Mouse (Mus musculus): Measurements from ENCODE around the gene Capzb. TPM values are rescaled to one million over a fixed set of nuclear protein-coding genes. Genes with fewer than 3 reads are reported as not detected.

Capzb gene
- polyA plus RNA-seq, 1 experiment from 2014 or later = 415 TPM

DNA sequence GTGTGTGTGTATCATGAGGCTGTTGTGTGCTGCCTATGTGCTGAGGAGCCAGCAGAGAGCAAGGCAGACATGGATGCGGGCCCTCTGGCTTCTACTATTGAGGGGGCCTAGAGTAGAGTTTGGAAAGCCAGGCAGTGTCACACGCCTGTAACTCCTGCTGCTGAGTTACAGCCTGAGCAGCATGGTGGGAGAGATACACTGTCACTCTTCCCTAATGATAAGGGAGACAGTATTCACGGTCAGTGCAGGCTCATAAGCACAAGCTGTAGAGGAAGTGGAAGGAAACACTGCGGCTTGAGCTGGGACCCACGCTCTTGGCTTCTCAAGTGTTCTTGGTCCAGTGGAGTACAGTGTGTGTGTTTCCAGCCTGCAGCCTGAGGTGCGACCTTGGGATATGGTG, 3.8 kb downstream of the Capzb start:
- Histone ChIP-seq H3K27me3 (ENCODE audit: insufficient read depth, low read length) (no peaks in the 10 kb centered on the region), H3K9ac (replicated peaks; ENCODE audit: low read length) (no peak overlapping the region), H3K4me1 (ENCODE audit: insufficient read depth, low read length) (peaks cover 55% of the 10 kb centered on the region), H3K36me3 (ENCODE audit: insufficient read depth, low read length) (no peaks in the 10 kb centered on the region), H3K4me3 (ENCODE audit: low read length) (no peak overlapping the region), H3K4me2 (replicated peaks; ENCODE audit: low read depth, low read length) (no peak overlapping the region), H3K9me3 (ENCODE audit: low read length) (no peaks in the 10 kb centered on the region), H3K27ac (ENCODE audit: low read length) (no peak overlapping the region)
- WGBS = 86% methylated on average over 6 of the region's 6 CpGs
- no peak for ATAC-seq (ENCODE audit: low FRiP score, low TSS enrichment)

DNA sequence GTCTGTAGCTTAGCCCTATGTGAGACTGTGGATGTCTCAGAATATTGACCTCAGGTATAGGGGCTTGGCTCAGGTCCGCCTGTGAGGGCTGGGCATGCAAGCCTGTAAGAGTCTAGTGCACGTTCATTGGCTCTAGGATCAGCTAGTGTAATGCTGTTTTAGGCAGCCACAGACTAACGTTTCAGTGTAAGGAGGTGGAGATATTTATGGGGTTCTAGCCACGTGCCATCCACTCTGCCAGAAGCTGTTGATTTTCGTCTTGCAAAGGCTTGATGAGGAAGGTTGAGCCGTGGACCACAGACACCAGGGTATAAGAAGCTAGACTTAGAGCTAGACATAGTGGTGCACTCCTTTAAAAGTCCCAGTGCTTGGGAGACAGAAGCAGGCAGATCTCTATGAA, 4.2 kb downstream of the Capzb start:
- no peak overlapping the region for H3K4me3 ChIP-seq (ENCODE audit: low read length)
- H3K9ac ChIP-seq (replicated peaks; ENCODE audit: low read length) = no peak overlapping the region
- no peak overlapping the region for H3K27ac ChIP-seq (ENCODE audit: low read length)
- no peak for ATAC-seq (ENCODE audit: low FRiP score, low TSS enrichment)
- H3K27me3 ChIP-seq (ENCODE audit: insufficient read depth, low read length) = no peaks in the 10 kb centered on the region
- H3K36me3 ChIP-seq (ENCODE audit: insufficient read depth, low read length) = no peaks in the 10 kb centered on the region
- no peak overlapping the region for H3K4me2 ChIP-seq (replicated peaks; ENCODE audit: low read depth, low read length)
- WGBS = 64% methylated on average over 6 of the region's 6 CpGs
- H3K4me1 ChIP-seq (ENCODE audit: insufficient read depth, low read length) = peaks cover 50% of the 10 kb centered on the region
- H3K9me3 ChIP-seq (ENCODE audit: low read length) = no peaks in the 10 kb centered on the region

DNA sequence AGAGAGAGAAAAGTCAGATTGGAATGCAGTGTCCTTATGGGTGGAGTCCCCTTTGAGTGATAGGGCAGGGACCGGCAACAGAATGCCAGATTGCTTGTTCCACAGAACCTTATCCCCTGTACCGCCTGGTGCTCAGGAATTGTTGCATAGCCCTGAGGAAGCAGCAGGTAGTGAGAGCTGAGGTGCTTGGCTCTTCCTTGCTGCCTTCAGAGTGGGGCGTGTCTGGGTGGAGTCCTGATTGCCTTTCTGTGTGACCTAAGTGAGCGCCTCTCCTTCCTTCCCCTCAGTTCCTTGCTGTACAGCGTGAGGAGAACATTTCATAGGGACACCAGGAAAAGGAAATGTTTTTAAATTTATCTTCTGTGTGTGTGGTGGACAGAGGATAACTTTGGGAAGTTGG, 4.8 kb downstream of the Capzb start:
- Histone ChIP-seq H3K4me2 (replicated peaks; ENCODE audit: low read depth, low read length) (no peak overlapping the region), H3K36me3 (ENCODE audit: insufficient read depth, low read length) (no peaks in the 10 kb centered on the region), H3K27ac (ENCODE audit: low read length) (peak overlapping the region; percentile 3; the same call in 1 of the 2 replicates), H3K27me3 (ENCODE audit: insufficient read depth, low read length) (no peaks in the 10 kb centered on the region), H3K9ac (replicated peaks; ENCODE audit: low read length) (no peak overlapping the region), H3K4me3 (ENCODE audit: low read length) (no peak overlapping the region), H3K4me1 (ENCODE audit: insufficient read depth, low read length) (peaks cover 50% of the 10 kb centered on the region), H3K9me3 (ENCODE audit: low read length) (no peaks in the 10 kb centered on the region)
- ATAC-seq (ENCODE audit: low FRiP score, low TSS enrichment) = no peak
- 68% methylated on average over 5 of the region's 5 CpGs for WGBS

DNA sequence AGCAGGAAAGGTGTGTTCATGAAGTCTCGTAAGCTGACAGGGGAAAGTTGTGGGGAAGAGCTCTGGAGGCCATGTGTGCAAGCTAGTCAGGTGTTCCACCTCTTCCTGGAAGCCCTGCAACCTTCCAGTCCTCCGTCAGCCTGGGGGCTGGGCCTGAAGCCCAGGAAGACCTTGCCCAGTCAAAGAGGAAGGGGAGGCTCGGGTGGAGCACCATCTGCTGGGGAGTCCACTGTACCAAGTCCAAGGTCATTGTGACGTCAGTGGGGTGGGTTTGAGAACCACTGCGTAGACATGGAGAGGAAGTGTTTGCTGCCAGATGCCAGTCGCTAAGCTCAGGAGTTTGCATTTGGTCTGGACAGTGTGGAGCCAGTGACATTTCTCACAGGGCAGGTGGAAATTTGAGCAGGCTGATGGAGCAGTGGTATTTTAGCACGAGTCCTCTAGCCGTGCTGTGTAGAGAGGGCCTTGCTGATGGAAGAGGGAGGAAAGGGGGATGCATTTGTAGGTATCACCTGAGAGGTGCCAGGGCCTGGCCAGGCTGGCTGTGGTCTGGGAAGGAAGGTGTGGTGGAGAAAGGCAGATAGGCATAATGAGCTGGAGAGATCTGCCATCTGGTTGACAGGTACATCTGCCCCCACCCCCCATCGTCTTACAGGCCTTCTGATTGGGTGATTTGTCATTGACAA, 5.4 kb downstream of the Capzb start:
- H3K9me3 ChIP-seq (ENCODE audit: low read length) = no peaks in the 10 kb centered on the region
- no peak overlapping the region for H3K9ac ChIP-seq (replicated peaks; ENCODE audit: low read length)
- no peaks in the 10 kb centered on the region for H3K36me3 ChIP-seq (ENCODE audit: insufficient read depth, low read length)
- WGBS = 50% methylated on average over 9 of the region's 9 CpGs
- peak overlapping the region; percentile 3 for H3K27ac ChIP-seq (ENCODE audit: low read length)
- no peaks in the 10 kb centered on the region for H3K27me3 ChIP-seq (ENCODE audit: insufficient read depth, low read length)
- H3K4me2 ChIP-seq (replicated peaks; ENCODE audit: low read depth, low read length) = no peak overlapping the region
- peaks cover 57% of the 10 kb centered on the region for H3K4me1 ChIP-seq (ENCODE audit: insufficient read depth, low read length)
- no peak overlapping the region for H3K4me3 ChIP-seq (ENCODE audit: low read length)
- ATAC-seq (ENCODE audit: low FRiP score, low TSS enrichment) = no peak

DNA sequence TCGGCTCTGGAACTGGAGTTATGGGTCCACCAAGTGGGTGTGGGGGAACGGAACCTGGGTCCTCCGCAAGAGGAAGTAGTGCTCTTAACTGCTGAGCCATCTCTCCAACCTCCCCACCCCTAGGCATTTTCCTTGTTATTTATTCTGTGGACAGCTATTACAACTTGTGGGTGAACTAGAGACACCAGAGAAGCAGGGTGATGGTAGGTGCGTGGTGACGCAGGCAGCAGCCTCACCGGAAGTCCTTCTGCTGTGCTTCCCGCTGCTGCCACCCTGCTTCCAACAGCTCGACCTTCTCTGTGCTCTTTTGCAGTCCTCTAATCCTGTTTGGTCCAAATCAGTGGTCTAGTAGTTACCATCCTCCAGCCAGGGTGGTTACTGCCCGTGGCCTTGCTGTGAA, 6.4 kb downstream of the Capzb start:
- no peak for ATAC-seq (ENCODE audit: low FRiP score, low TSS enrichment)
- no peak overlapping the region for H3K27ac ChIP-seq (ENCODE audit: low read length)
- no peak overlapping the region for H3K4me3 ChIP-seq (ENCODE audit: low read length)
- peaks cover 61% of the 10 kb centered on the region for H3K4me1 ChIP-seq (ENCODE audit: insufficient read depth, low read length)
- H3K36me3 ChIP-seq (ENCODE audit: insufficient read depth, low read length) = no peaks in the 10 kb centered on the region
- 87% methylated on average over 9 of the region's 9 CpGs for WGBS
- H3K9ac ChIP-seq (replicated peaks; ENCODE audit: low read length) = no peak overlapping the region
- no peak overlapping the region for H3K4me2 ChIP-seq (replicated peaks; ENCODE audit: low read depth, low read length)
- H3K9me3 ChIP-seq (ENCODE audit: low read length) = no peaks in the 10 kb centered on the region
- no peaks in the 10 kb centered on the region for H3K27me3 ChIP-seq (ENCODE audit: insufficient read depth, low read length)

DNA sequence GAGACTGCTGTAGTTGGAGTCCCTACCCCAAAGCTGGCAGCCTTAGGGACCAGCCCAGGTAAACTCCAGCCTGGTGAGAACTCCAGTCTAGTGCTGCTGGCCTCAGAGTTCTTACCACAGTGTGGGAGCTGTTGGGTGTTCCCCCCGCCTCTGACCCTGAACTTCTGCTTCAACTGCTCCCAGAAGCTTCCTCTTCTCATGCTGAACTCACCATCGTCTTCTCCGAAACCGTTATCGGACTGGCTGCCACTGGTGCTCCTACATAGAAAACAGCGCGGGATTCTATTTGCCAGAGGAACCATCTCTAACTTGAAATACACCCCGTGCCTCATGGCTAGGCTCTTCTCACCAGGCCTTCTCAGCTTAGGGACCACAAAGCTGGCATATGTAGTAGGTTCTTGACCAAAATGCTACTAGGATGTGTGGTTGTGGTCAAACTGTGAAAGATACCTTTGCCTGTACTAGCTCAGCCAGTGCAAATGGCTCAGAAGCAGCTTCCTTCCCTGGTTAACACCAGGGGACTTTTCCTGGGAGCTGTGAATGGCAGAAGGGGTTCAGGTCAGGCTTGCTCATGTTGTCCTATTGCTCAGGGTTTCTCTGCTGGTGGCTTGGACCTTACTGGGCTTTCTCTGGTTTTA, 7.1 kb downstream of the Capzb start:
- WGBS = 87% methylated on average over 8 of the region's 8 CpGs
- Histone ChIP-seq H3K27ac (ENCODE audit: low read length) (no peak overlapping the region), H3K36me3 (ENCODE audit: insufficient read depth, low read length) (no peaks in the 10 kb centered on the region), H3K4me1 (ENCODE audit: insufficient read depth, low read length) (peaks cover 62% of the 10 kb centered on the region), H3K9me3 (ENCODE audit: low read length) (no peaks in the 10 kb centered on the region), H3K9ac (replicated peaks; ENCODE audit: low read length) (no peak overlapping the region), H3K4me2 (replicated peaks; ENCODE audit: low read depth, low read length) (no peak overlapping the region), H3K4me3 (ENCODE audit: low read length) (no peak overlapping the region), H3K27me3 (ENCODE audit: insufficient read depth, low read length) (no peaks in the 10 kb centered on the region)
- ATAC-seq (ENCODE audit: low FRiP score, low TSS enrichment) = no peak

DNA sequence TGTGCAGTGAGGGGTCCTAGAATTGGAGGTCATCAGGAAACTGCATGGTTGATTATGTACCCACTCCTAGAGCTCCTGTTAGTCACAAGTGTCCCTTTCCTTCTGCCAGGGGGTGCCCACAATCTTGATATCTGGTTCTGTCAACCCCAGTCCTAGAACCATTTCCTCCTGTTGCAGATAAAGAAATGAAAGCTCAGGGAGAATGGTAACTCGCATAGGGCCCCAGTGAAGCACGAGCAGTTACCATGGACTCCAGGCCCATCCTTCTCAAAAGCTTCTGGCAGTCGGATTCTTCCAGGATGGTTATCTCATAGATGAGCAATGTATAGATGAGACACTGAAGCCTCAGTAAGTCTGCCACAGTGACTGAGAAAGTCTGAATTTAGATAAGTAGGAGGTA, 8.2 kb downstream of the Capzb start:
- Histone ChIP-seq H3K9ac (replicated peaks; ENCODE audit: low read length) (no peak overlapping the region), H3K27me3 (ENCODE audit: insufficient read depth, low read length) (no peaks in the 10 kb centered on the region), H3K27ac (ENCODE audit: low read length) (no peak overlapping the region), H3K4me3 (ENCODE audit: low read length) (no peak overlapping the region), H3K4me2 (replicated peaks; ENCODE audit: low read depth, low read length) (no peak overlapping the region), H3K9me3 (ENCODE audit: low read length) (no peaks in the 10 kb centered on the region), H3K4me1 (ENCODE audit: insufficient read depth, low read length) (peaks cover 51% of the 10 kb centered on the region), H3K36me3 (ENCODE audit: insufficient read depth, low read length) (no peaks in the 10 kb centered on the region)
- 92% methylated on average over 3 of the region's 3 CpGs for WGBS
- ATAC-seq (ENCODE audit: low FRiP score, low TSS enrichment) = no peak

DNA sequence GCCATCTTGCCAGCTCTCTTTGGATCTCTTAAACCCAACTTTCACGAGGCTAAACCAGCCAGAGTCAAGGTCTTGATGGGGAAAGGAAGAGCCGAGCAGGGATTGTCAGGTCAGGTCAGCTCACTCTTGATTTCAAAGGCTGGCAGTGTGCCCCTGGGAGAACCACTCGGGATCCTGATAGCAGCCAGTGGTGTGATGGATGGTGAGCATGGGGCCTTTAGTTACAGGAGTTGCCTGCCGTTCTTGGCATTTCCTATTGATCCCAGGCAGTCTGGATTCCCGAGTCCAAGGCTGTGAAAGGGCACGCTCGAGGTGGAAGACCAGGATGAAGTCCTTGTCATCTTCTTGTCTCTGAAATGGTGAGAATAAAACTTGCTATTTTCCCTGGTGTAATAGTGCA, 9.9 kb downstream of the Capzb start:
- 49% methylated on average over 7 of the region's 7 CpGs for WGBS
- Histone ChIP-seq H3K4me3 (ENCODE audit: low read length) (no peak overlapping the region), H3K4me1 (ENCODE audit: insufficient read depth, low read length) (peaks cover 46% of the 10 kb centered on the region), H3K9me3 (ENCODE audit: low read length) (no peaks in the 10 kb centered on the region), H3K27me3 (ENCODE audit: insufficient read depth, low read length) (no peaks in the 10 kb centered on the region), H3K9ac (replicated peaks; ENCODE audit: low read length) (no peak overlapping the region), H3K27ac (ENCODE audit: low read length) (no peak overlapping the region), H3K36me3 (ENCODE audit: insufficient read depth, low read length) (no peaks in the 10 kb centered on the region), H3K4me2 (replicated peaks; ENCODE audit: low read depth, low read length) (no peak overlapping the region)
- ATAC-seq (ENCODE audit: low FRiP score, low TSS enrichment) = no peak

DNA sequence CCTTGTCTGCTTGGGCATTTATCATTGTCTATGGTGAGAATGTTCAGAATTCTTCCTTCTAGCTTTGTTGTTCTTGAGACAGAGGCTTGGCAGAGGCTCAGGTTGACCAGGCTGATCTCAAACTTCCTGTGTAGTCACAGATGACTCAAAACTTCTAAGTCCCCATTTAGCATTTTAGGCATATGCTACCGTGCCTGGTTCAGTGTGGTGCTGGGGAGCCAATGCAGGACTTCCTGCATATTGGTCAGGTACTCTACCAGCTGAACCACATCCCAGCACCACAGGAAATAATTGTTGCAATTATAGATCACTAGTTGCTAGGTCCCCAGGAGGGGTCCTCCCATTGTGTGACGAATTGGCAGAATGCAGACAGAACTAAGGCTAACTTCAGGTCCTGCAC, 10.7 kb downstream of the Capzb start:
- H3K27ac ChIP-seq (ENCODE audit: low read length) = 0 out of 2 replicates have a peak overlapping the region, but pooled peaks have one; percentile 3
- H3K27me3 ChIP-seq (ENCODE audit: insufficient read depth, low read length) = no peaks in the 10 kb centered on the region
- H3K4me1 ChIP-seq (ENCODE audit: insufficient read depth, low read length) = peaks cover 46% of the 10 kb centered on the region
- no peaks in the 10 kb centered on the region for H3K9me3 ChIP-seq (ENCODE audit: low read length)
- no peak overlapping the region for H3K4me3 ChIP-seq (ENCODE audit: low read length)
- 65% methylated on average over 2 of the region's 2 CpGs for WGBS
- no peak overlapping the region for H3K9ac ChIP-seq (replicated peaks; ENCODE audit: low read length)
- H3K4me2 ChIP-seq (replicated peaks; ENCODE audit: low read depth, low read length) = no peak overlapping the region
- H3K36me3 ChIP-seq (ENCODE audit: insufficient read depth, low read length) = no peaks in the 10 kb centered on the region
- ATAC-seq (ENCODE audit: low FRiP score, low TSS enrichment) = no peak

DNA sequence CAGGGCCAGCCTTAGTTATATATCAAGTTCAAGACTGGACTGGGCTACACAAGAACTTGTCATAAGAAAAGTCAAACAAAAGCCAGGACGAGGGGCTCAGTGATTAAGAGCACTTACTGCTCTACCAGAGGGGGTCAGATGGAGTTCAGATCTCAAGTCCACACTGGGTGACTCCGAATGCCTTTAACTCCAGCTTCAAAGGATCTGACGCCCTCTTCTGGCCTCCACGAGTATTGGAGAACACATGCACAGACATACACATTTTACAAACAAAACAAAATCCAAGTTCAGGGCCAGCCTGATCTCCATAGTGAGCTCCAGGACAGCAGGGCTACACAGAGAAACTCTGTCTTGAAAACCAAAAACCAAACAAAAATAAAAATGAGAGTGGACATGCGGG, 13.1 kb downstream of the Capzb start:
- ATAC-seq (ENCODE audit: low FRiP score, low TSS enrichment) = no peak
- Histone ChIP-seq H3K4me2 (replicated peaks; ENCODE audit: low read depth, low read length) (no peak overlapping the region), H3K4me3 (ENCODE audit: low read length) (no peak overlapping the region), H3K27me3 (ENCODE audit: insufficient read depth, low read length) (no peaks in the 10 kb centered on the region), H3K36me3 (ENCODE audit: insufficient read depth, low read length) (no peaks in the 10 kb centered on the region), H3K9me3 (ENCODE audit: low read length) (no peaks in the 10 kb centered on the region), H3K9ac (replicated peaks; ENCODE audit: low read length) (no peak overlapping the region), H3K27ac (ENCODE audit: low read length) (no peak overlapping the region), H3K4me1 (ENCODE audit: insufficient read depth, low read length) (peaks cover 54% of the 10 kb centered on the region)
- 50% methylated on average over 5 of the region's 5 CpGs for WGBS

Measured in kidney, embryonic 16.5 days (tissue).